Mouse (Mus musculus): Measurements from ENCODE around the gene Zfp296. TPM values are rescaled to one million over a fixed set of nuclear protein-coding genes. Genes with fewer than 3 reads are reported as not detected.

Gene Zfp296
- polyA plus RNA-seq (2016; fragmentation: Nextera tagmentation; extraction: Ambion mirVana), result 0.32 and 0.36 TPM in 2 replicates

DNA sequence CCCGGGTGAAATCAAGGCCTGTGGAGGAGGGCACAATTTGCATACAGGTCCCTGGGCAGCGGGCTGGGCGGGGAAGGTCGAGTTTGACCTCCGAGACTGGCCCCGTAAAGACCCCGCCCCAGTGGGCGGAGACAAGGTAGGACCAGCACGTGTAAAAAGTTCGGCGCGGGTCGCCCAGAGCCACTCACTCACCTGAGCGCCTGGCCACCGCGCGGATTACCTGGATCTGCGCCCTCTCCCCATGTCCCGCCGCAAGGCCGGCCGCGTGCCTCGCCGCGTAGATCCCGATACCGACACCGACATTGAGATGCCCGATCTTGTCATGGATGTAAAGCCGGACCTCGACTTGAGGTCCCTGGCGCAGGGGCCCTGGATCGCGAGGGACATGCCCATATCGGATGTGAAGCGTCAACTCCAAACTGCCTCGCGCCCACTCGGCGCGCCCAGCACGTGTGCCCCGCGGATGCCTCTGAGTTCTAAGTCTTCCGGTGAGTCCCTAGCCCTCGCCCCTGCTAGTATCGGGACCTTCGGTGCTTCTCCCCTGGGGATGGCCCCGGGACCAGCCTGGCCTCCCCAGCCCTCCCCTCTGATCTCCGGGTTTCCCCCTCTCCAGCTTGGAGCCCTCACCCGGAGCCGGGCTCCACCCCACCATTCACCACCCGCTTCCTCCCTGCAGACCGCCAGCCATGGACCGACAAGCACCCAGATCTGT, at the start of gene Zfp296, which contains the start of gene Gemin7:
Gene Zfp296, plus strand, starts transcription at position 147 of the 712 bp plus-strand sequence.
Gene Gemin7, minus strand, starts transcription at position 455 of the 712 bp plus-strand sequence.
- Histone ChIP-seq H3K9ac (peak within 1 kb of the TSS; percentile 64), H3K9me3 (replicated peaks) (no peaks in the 10 kb centered on the region), H3K36me3 (peaks cover 29% of the 10 kb centered on the region), H3K4me1 (replicated peaks) (peaks cover 20% of the 10 kb centered on the region), H3K27me3 (replicated peaks) (peaks cover 50% of the 10 kb centered on the region), H3K4me2 (peak within 1 kb of the TSS; percentile 76), H3K27ac (ENCODE audit: poor library complexity, severe bottlenecking) (no peak within 1 kb of the TSS), H3K4me3 (peak within 1 kb of the TSS; percentile 43)
- WGBS, result under 1% methylated on average over 56 of the region's 56 CpGs
- ATAC-seq (ENCODE audit: insufficient number of reproducible peaks, low FRiP score), result peak; percentile 23; the same call in 1 of the 2 replicates

DNA sequence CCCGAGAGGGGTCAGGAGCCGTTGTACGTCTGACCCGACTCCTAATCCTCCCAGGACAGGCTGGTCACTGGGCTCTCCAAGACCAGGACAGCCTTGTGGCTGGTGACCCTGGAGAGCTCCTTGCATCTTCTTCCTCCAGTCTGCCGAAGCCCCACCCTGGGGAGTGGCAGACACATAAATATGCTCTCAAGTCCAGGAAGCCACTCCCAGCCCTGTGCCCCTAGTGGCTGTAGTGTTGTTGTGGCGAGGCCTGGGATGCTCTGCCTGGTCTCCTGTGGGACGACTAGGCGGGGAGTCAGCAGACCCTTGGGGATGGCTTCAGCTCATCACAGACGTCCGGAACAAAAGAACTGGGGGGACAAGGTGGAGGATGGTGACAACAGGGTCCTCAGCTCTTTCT, 46.0 kb upstream of the Zfp296 start:
- Histone ChIP-seq H3K27ac (ENCODE audit: poor library complexity, severe bottlenecking) (no peak overlapping the region), H3K4me2 (no peak overlapping the region), H3K9me3 (replicated peaks) (no peaks in the 10 kb centered on the region), H3K4me1 (replicated peaks) (peaks cover under 1% of the 10 kb centered on the region; the same call in 1 of the 2 replicates), H3K9ac (no peak overlapping the region), H3K36me3 (peaks cover 76% of the 10 kb centered on the region), H3K4me3 (no peak overlapping the region), H3K27me3 (replicated peaks) (peaks cover 5% of the 10 kb centered on the region)
- 75% methylated on average over 10 of the region's 10 CpGs for WGBS
- ATAC-seq (ENCODE audit: insufficient number of reproducible peaks, low FRiP score), result no peak

DNA sequence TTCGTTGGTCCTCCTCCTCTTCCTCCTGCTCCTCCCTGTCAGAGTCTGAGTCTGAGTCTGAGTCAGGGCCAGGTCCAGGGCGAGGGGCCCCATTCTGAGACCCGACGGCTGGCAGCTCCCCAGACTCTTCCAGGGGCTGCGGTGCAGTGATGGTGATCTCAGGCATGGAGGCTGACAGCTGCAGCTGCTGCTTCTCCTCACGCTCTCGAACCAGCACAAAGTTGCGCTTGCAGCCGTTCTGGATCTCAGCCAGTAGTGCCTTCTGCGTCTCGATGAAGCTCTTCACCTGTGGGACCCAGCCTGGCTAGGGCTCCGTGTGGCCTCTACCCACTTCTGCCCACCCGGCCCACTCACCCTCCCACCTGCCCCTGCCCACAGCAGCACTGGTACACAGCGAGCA, 44.8 kb upstream of the Zfp296 start:
- Histone ChIP-seq H3K27me3 (replicated peaks) (no peaks in the 10 kb centered on the region), H3K4me3 (no peak overlapping the region), H3K36me3 (peaks cover 76% of the 10 kb centered on the region), H3K27ac (ENCODE audit: poor library complexity, severe bottlenecking) (no peak overlapping the region), H3K4me2 (no peak overlapping the region), H3K9ac (no peak overlapping the region), H3K9me3 (replicated peaks) (no peaks in the 10 kb centered on the region), H3K4me1 (replicated peaks) (peaks cover 11% of the 10 kb centered on the region)
- 93% methylated on average over 14 of the region's 14 CpGs for WGBS
- ATAC-seq (ENCODE audit: insufficient number of reproducible peaks, low FRiP score), result no peak

DNA sequence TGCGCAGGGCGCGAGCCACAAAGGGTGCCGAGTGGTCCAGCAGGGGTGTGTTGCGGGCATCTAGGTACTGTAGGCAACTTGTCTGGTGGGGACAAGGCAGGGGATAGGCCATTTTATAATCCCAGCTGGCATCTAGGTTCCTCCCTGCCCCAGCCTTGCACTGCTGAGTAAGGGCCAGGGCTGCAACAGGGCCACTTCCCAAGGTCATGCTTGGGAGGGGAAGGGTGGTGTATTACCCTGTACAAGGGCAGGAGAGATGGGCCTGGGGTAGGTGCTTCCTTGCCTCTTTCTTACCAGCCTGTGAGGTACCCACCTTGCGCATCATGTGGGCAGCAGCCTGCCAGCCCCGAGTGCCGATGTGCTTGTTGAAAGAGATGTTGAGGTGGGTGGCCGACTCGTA, 42.4 kb upstream of the Zfp296 start:
- H3K36me3 ChIP-seq, result peaks cover 61% of the 10 kb centered on the region
- H3K4me3 ChIP-seq, result no peak overlapping the region
- no peak for ATAC-seq (ENCODE audit: insufficient number of reproducible peaks, low FRiP score)
- no peaks in the 10 kb centered on the region for H3K27me3 ChIP-seq (replicated peaks)
- H3K9me3 ChIP-seq (replicated peaks), result no peaks in the 10 kb centered on the region
- H3K9ac ChIP-seq, result no peak overlapping the region
- H3K4me2 ChIP-seq, result no peak overlapping the region
- H3K4me1 ChIP-seq (replicated peaks), result peaks cover 15% of the 10 kb centered on the region
- H3K27ac ChIP-seq (ENCODE audit: poor library complexity, severe bottlenecking), result no peak overlapping the region
- WGBS, result 96% methylated on average over 10 of the region's 10 CpGs

DNA sequence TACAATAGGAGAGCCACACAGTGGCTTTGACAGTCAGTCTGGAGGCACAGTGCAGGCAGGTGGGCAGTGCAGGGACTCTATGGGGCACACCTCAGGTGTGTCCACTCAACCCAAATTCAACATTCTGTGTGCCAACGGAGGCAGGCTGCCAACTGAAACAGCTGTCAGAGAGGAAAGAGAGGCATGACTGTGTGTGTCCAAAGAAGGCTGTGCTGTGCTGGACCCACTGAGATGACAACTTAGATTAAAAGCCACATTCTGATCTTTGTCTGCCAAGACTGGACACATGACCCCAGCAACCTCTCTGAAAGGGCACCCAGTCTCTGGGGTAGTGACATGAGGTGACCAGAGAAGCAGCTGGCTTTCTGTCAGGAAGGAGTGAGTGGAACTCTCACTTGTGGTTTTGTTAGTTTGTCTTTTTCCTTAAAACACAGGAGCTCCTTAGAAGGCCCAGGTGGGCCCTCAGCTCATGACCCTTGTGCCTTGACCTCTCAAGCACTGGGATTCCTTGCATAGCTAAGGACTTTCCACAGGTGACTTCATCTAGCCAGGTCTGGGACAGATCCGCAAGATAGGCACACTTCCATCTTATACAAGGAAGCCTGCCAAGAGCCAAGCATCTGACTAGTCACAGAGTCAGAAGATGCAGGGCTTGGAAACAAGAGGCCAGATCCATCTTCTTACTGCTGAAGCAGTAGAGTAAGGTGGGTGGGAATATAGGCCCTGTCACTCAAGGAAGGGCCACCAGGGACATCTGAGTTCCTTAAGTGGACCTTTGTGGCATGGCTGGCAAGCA, 36.1 kb upstream of the Zfp296 start:
- Histone ChIP-seq H3K36me3 (no peaks in the 10 kb centered on the region), H3K27ac (ENCODE audit: poor library complexity, severe bottlenecking) (no peak overlapping the region), H3K27me3 (replicated peaks) (no peaks in the 10 kb centered on the region), H3K9ac (no peak overlapping the region), H3K4me2 (no peak overlapping the region), H3K4me3 (no peak overlapping the region), H3K4me1 (replicated peaks) (peaks cover 50% of the 10 kb centered on the region), H3K9me3 (replicated peaks) (no peaks in the 10 kb centered on the region)
- WGBS, result 89% methylated on average over 2 of the region's 2 CpGs
- no peak for ATAC-seq (ENCODE audit: insufficient number of reproducible peaks, low FRiP score)

DNA sequence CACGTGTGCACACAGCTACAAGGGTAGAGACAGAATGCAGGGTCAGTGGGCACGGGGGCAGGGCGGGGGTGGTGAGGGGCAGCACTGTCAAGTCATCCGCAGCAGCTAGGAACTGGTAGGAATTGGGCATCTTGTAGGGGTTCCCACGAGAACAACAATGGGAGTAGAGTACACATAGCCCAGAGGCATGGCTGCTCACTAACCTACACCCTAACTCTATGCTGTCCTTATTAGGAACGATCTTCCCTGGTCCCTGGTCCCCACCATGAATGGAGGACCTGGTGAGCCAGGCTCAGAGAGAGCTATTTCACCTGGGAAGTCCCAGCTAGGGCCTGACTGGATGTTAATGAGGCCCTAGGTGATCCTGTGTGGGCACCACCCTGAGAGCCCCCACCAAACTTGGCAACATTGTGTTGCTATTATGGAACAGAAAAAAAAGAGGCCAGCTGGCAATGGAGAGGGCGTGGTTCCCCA, 35.4 kb upstream of the Zfp296 start:
- Histone ChIP-seq H3K27me3 (replicated peaks) (no peaks in the 10 kb centered on the region), H3K9ac (no peak overlapping the region), H3K27ac (ENCODE audit: poor library complexity, severe bottlenecking) (no peak overlapping the region), H3K9me3 (replicated peaks) (no peaks in the 10 kb centered on the region), H3K4me3 (no peak overlapping the region), H3K4me2 (no peak overlapping the region), H3K4me1 (replicated peaks) (peaks cover 51% of the 10 kb centered on the region), H3K36me3 (no peaks in the 10 kb centered on the region)
- WGBS, result 83% methylated on average over 7 of the region's 7 CpGs
- ATAC-seq (ENCODE audit: insufficient number of reproducible peaks, low FRiP score), result no peak

DNA sequence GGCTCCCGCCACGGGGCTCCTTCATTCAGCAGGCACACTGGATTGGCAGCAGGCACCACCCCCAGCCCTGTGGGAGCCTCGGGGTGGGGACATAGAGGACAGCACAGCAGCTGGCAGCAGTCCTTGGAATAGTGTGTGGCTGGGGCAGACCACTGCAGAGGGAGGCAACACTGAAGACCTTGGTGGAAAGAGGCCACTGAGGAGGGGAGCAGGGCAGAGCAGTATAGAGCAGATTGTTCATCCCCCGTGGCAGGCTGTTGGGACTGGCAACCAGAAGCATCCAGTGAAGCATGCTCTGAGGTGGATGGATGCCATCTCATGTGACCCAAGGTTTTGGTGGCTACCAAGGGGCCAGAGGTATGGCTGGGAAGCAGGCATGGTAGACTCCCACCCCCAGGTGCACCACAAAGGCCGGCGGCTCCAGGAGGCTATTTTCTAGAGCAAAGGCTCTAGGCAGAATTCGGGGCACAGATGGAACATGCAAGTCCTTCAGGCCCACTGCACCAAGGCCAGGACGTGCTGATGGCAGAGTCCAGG, 34.9 kb upstream of the Zfp296 start:
- Histone ChIP-seq H3K9me3 (replicated peaks) (no peaks in the 10 kb centered on the region), H3K4me1 (replicated peaks) (peaks cover 49% of the 10 kb centered on the region), H3K9ac (no peak overlapping the region), H3K4me3 (no peak overlapping the region), H3K27ac (ENCODE audit: poor library complexity, severe bottlenecking) (no peak overlapping the region), H3K4me2 (no peak overlapping the region), H3K36me3 (no peaks in the 10 kb centered on the region), H3K27me3 (replicated peaks) (no peaks in the 10 kb centered on the region)
- no peak for ATAC-seq (ENCODE audit: insufficient number of reproducible peaks, low FRiP score)
- 69% methylated on average over 8 of the region's 8 CpGs for WGBS

DNA sequence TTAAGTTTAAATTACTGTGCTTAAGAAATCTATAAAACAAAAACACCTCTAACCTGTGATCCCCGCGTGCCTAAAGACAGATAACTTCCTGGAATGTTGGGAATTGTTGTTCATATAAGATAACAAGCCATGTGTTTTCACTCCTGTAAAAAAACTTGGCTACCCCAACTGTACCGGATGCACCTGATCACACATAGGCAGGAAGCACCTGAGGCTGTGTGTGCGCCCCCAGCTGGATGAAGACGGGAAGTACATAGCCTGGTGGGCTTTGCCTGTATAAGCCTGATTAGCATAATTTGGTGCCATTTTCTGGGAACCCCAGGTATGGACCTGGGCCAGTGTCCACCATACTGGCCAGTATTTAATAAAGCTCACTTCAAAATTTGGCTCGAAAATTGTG, 33.5 kb upstream of the Zfp296 start:
- Histone ChIP-seq H3K4me1 (replicated peaks) (peaks cover 52% of the 10 kb centered on the region), H3K9ac (no peak overlapping the region), H3K4me2 (no peak overlapping the region), H3K27me3 (replicated peaks) (no peaks in the 10 kb centered on the region), H3K27ac (ENCODE audit: poor library complexity, severe bottlenecking) (no peak overlapping the region), H3K4me3 (no peak overlapping the region), H3K9me3 (replicated peaks) (no peaks in the 10 kb centered on the region), H3K36me3 (no peaks in the 10 kb centered on the region; the same call in 1 of the 2 replicates)
- WGBS, result 50% methylated on average over 6 of the region's 6 CpGs
- ATAC-seq (ENCODE audit: insufficient number of reproducible peaks, low FRiP score), result 0 out of 2 replicates have a peak, but pooled peaks have one; percentile 26

DNA sequence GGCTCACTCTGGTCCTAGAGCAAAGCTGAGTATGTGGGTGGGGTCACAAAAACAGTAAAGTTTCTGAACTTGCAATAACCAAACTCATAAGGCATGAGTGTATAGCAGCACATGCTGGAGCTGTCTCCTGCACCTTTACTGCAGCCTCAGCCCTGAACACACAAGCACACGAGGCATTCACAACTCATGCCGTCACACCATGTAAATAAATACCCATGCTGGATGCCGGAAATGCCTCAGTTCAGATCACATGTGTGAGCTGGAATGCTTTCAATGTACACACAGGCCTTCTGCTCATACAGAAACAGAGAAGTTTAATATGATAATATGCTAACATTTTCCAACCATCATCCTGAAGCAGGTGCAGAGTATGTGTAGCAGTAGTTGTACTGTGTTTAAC, 31.1 kb upstream of the Zfp296 start:
- no peaks in the 10 kb centered on the region; the same call in 1 of the 2 replicates for H3K36me3 ChIP-seq
- no peak overlapping the region for H3K9ac ChIP-seq
- ATAC-seq (ENCODE audit: insufficient number of reproducible peaks, low FRiP score), result no peak
- H3K4me2 ChIP-seq, result no peak overlapping the region
- no peak overlapping the region for H3K27ac ChIP-seq (ENCODE audit: poor library complexity, severe bottlenecking)
- H3K9me3 ChIP-seq (replicated peaks), result no peaks in the 10 kb centered on the region
- WGBS, result 62% methylated on average over 3 of the region's 3 CpGs
- H3K4me1 ChIP-seq (replicated peaks), result peaks cover 59% of the 10 kb centered on the region
- no peak overlapping the region for H3K4me3 ChIP-seq
- no peaks in the 10 kb centered on the region for H3K27me3 ChIP-seq (replicated peaks)

DNA sequence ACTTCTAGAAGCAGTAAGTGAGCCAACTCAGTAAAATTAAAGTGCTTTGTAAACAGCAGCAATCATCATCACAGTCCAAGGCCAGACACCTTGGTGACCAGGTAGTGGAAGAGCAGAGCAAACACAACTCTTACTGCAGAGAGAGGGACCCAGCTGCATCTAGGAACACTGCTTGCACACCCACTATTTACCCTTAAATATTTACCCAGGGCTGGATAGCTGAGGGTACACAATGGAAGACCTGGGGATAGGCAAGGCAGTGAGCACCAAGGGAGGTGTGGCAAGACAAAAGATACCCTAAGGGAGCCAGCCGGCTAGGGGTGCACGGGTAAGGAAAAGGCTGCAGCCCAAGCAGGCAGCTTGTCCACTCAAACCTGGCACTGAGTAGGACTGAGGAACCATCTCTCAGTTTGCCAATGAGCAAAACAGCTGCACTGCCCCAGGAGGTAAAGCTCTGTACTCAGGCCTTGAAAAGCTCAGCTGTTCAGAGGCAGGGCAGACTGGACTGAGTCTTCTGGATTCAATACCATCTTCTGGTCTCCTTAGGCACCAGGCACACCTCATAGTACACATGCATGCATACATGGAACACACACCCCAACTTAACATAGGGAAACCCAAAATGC, 29.6 kb upstream of the Zfp296 start:
- H3K36me3 ChIP-seq, result peaks cover 4% of the 10 kb centered on the region
- no peaks in the 10 kb centered on the region for H3K9me3 ChIP-seq (replicated peaks)
- no peak overlapping the region for H3K27ac ChIP-seq (ENCODE audit: poor library complexity, severe bottlenecking)
- no peak overlapping the region for H3K9ac ChIP-seq
- no peaks in the 10 kb centered on the region for H3K27me3 ChIP-seq (replicated peaks)
- H3K4me2 ChIP-seq, result no peak overlapping the region
- no peak for ATAC-seq (ENCODE audit: insufficient number of reproducible peaks, low FRiP score)
- peaks cover 49% of the 10 kb centered on the region for H3K4me1 ChIP-seq (replicated peaks)
- 85% methylated on average over 2 of the region's 2 CpGs for WGBS
- H3K4me3 ChIP-seq, result no peak overlapping the region

DNA sequence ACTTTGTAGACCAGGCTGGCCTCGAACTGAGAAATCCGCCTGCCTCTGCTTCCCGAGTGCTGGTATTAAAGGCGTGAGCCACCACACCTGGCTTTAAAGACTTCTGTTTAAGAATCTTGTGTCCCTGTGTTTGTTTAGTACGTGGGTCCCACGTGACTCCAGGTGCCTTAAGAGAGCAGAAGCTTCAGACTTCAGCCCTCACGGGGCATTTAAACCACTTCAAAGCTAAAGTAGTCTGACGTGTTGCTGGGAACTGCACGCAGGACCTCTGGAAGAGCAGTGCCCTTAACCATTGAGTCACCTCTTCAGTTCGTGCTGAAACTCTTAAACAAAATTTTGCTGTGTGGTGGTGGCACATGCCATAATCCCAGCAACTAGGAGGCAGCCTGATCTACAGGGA, 27.7 kb upstream of the Zfp296 start:
- H3K36me3 ChIP-seq, result peaks cover 12% of the 10 kb centered on the region
- no peak for ATAC-seq (ENCODE audit: insufficient number of reproducible peaks, low FRiP score)
- H3K4me2 ChIP-seq, result no peak overlapping the region
- H3K27ac ChIP-seq (ENCODE audit: poor library complexity, severe bottlenecking), result no peak overlapping the region
- no peaks in the 10 kb centered on the region for H3K9me3 ChIP-seq (replicated peaks)
- H3K9ac ChIP-seq, result no peak overlapping the region
- no peaks in the 10 kb centered on the region for H3K27me3 ChIP-seq (replicated peaks)
- WGBS, result 85% methylated on average over 10 of the region's 10 CpGs
- H3K4me3 ChIP-seq, result no peak overlapping the region
- H3K4me1 ChIP-seq (replicated peaks), result peaks cover 56% of the 10 kb centered on the region

Data from heart, embryonic 12.5 days (tissue).